Mouse (Mus musculus) CH12.LX (cell line): ENCODE results near the gene Speer4d. TPM values are rescaled to one million over a fixed set of nuclear protein-coding genes. Genes with fewer than 3 reads are reported as not detected.
"Not testable (repeated sequence)": the region's sequence is repeated elsewhere in the genome, so short reads cannot be mapped to it uniquely, and the experiment has no call there.

Experiments
- DNase-seq: peaks from one replicate; pipeline ENCODE4 v3.0.0-alpha.2; 2013; ENCODE audit errors: extremely low read depth
- H3K27ac ChIP-seq: 2 replicates; pipeline ENCODE4 v1.5.1; 2012; ENCODE audit warnings: low read depth, mild to moderate bottlenecking, control low read depth, moderate library complexity; ENCODE audit not compliant: insufficient read depth
- H3K27me3 ChIP-seq: replicated peaks from 2 replicates; pipeline ENCODE3; 2012; ENCODE audit warnings: inconsistent platforms
- H3K36me3 ChIP-seq, 2 experiments: replicated peaks in 1 of 2; 2 replicates each; pipeline versions ENCODE3 to v1.6.1; 2012; ENCODE audit warnings: inconsistent platforms in 1 of 2, low read length in 1 of 2, mild to moderate bottlenecking in 1 of 2, mixed read lengths in 1 of 2, moderate library complexity in 1 of 2; ENCODE audit not compliant: control insufficient read depth in 1 of 2, insufficient read depth in 1 of 2
- H3K4me1 ChIP-seq, 2 experiments: 2 replicates each; pipeline ENCODE4 v1.6.1; 2012; ENCODE audit warnings: inconsistent platforms in 1 of 2, moderate library complexity in 1 of 2; ENCODE audit not compliant: insufficient read depth in 2 of 2, control insufficient read depth in 1 of 2
- H3K4me2 ChIP-seq: 2 replicates; pipeline ENCODE4 v1.6.1; 2012; ENCODE audit warnings: low read depth, mild to moderate bottlenecking, control low read depth; ENCODE audit not compliant: poor library complexity, insufficient read depth, severe bottlenecking
- H3K4me3 ChIP-seq, 3 experiments: fragments of 150-350 bp in 1 of 3; sonication (generic) in 1 of 3; replicated peaks in 1 of 3; 2 replicates each; pipeline versions ENCODE3 to v1.5.1; 2011 to 2012; ENCODE audit warnings: low read depth in 2 of 3, low read length in 2 of 3, mild to moderate bottlenecking in 2 of 3, moderate library complexity in 2 of 3, control low read depth in 1 of 3, improper control_type of control experiment in 1 of 3, inconsistent platforms in 1 of 3, mixed read lengths in 1 of 3; ENCODE audit not compliant: poor library complexity in 1 of 3
- H3K79me2 ChIP-seq: replicated peaks from 2 replicates; pipeline ENCODE4 v1.6.1; 2012; ENCODE audit warnings: mild to moderate bottlenecking, moderate library complexity; ENCODE audit not compliant: control insufficient read depth, poor library complexity, insufficient read depth, severe bottlenecking; ENCODE audit errors: extremely low read depth
- H3K9ac ChIP-seq: 2 replicates; pipeline ENCODE4 v1.6.1; 2012; ENCODE audit warnings: low read depth, mild to moderate bottlenecking, control low read depth, moderate library complexity; ENCODE audit not compliant: insufficient read depth
- H3K9me3 ChIP-seq: replicated peaks from 2 replicates; pipeline ENCODE3; 2012; ENCODE audit warnings: low read length, inconsistent platforms, mixed read lengths
- CTCF ChIP-seq, 2 experiments: IDR thresholded peaks in 1 of 2; conservative IDR thresholded peaks in 1 of 2; 2 replicates each; pipeline ENCODE4 v1.5.1; 2011 to 2012; ENCODE audit warnings: low read depth in 2 of 2, low read length in 2 of 2, improper control_type of control experiment in 1 of 2, inconsistent platforms in 1 of 2, mild to moderate bottlenecking in 1 of 2, moderate library complexity in 1 of 2
- SMC3 ChIP-seq: IDR thresholded peaks from 2 replicates; pipeline ENCODE4 v1.6.1; 2011; ENCODE audit warnings: low read depth, low read length, improper control_type of control experiment
- dilution Hi-C: fragments of 300-500 bp; cut with MboI; formaldehyde crosslinking; loops from 2 replicates; pipeline ENCODE4 v1.14.3; 2020; ENCODE audit warnings: low sequenced_read_pairs; ENCODE audit not compliant: extremely low pct_unique_long_range_greater_than_20kb, extremely low pct_ligation_motif_present
- in situ Hi-C: fragments of 300-500 bp; cut with MboI; formaldehyde crosslinking; loops from 3 replicates; pipeline ENCODE4 v1.14.3; 2019; ENCODE audit warnings: low sequenced_read_pairs, low pct_ligation_motif_present, low pct_unique_long_range_greater_than_20kb, mixed read lengths
- polyA plus RNA-seq: library from polyadenylated mRNA; unstranded; fragments of >175 nt; gene quantifications from 2 replicates; pipeline ENCODE4 v1.2.1, GENCODE M21; 2012; ENCODE audit warnings: low read depth; ENCODE audit not compliant: insufficient read length
- total RNA-seq, 2 experiments: library from RNA; depleted of rRNA; stranded (reverse); fragments of 300-350 nt in 1 of 2; fragments of >200 nt in 1 of 2; gene quantifications; 2 replicates each; pipeline ENCODE4 v1.2.3; 2012 to 2014

Gene Speer4d
- total and polyA plus RNA-seq, 3 experiments, result not detected

DNA sequence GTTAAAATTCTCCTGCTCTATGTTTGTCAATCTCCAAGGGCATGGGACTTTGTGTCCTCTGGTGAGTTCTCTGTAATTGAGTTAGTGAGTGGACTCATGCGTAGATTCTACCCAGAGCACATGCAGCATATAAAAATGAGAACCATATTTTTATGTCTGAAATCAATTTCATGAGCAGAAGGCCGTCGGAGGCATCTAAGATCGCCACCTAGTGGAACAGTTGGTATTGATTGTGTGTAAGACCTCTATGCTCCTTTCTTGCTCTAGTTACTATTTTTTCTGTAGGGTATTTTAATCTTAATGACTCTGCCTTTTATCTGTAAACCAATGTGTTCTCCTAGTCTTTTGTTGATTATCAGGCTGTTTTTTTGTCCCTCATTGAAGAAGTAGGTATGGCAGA, 18.5 kb upstream of the Speer4d start:
- not testable (repeated sequence) for H3K9ac ChIP-seq, H3K27me3 ChIP-seq, H3K79me2 ChIP-seq, H3K9me3 ChIP-seq, H3K4me2 ChIP-seq
- TF ChIP-seq CTCF (conservative IDR thresholded peaks at IDR 0.05 in 1 of 2, IDR thresholded peaks at IDR 0.05 in 1 of 2; ENCODE audit: low read depth in 2 of 2, low read length in 2 of 2) (peak; percentile 47 to 50; a peak in 2 of 4 replicates), SMC3 (peak; percentile 4; the same call in 1 of the 2 replicates)
- TF ChIP-seq, all 38 proteins: peak for 2; not testable (repeated sequence) for 36
- in situ Hi-C loops, H3K36me3 ChIP-seq, H3K4me3 ChIP-seq, H3K4me1 ChIP-seq, dilution Hi-C loops, H3K27ac ChIP-seq, DNase-seq: not testable (repeated sequence)

DNA sequence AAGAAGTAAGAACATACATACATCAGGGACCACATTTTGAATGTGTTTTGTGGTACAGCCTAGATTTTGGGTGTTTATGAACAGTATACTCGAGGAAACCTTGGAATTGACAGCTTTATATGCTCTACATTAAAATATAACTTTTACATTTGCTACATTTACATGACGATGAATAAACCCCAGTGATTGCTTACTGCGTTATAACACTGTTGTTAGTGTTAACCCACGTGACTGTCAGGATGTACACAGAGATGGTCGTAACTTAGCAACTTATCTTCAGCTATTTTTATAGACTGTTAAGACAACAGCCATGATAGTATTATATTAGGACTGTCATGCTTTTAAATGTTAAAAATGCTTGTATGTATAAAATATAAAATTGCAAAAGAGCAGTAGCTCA, 17.4 kb upstream of the Speer4d start:
- dilution Hi-C loops, H3K4me2 ChIP-seq, H3K9me3 ChIP-seq, H3K27me3 ChIP-seq, H3K9ac ChIP-seq, in situ Hi-C loops, H3K79me2 ChIP-seq, DNase-seq, H3K36me3 ChIP-seq, H3K27ac ChIP-seq, H3K4me3 ChIP-seq, H3K4me1 ChIP-seq: not testable (repeated sequence)

DNA sequence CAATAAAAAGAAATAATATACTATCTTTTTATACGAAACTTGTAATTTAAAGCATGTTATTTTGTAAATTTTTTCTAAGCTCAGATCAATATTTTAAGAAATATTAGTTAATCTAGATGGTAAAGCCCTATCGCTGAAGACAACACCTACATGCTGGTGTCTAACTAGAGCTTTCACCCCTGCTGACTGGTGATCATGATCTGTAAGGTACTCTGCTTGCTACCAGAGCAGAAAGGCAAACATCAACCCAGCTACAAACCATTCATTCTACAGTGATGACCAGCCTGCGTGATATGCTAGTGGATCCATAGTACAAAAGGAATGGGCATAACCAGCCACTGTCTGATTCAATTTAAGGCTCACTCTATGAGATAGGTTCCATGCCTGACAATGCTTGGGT, 16.9 kb upstream of the Speer4d start:
- dilution Hi-C loops, in situ Hi-C loops, H3K4me1 ChIP-seq, H3K9me3 ChIP-seq, DNase-seq, H3K4me3 ChIP-seq, H3K27me3 ChIP-seq, H3K27ac ChIP-seq, H3K9ac ChIP-seq, H3K4me2 ChIP-seq, H3K36me3 ChIP-seq, H3K79me2 ChIP-seq: not testable (repeated sequence)

DNA sequence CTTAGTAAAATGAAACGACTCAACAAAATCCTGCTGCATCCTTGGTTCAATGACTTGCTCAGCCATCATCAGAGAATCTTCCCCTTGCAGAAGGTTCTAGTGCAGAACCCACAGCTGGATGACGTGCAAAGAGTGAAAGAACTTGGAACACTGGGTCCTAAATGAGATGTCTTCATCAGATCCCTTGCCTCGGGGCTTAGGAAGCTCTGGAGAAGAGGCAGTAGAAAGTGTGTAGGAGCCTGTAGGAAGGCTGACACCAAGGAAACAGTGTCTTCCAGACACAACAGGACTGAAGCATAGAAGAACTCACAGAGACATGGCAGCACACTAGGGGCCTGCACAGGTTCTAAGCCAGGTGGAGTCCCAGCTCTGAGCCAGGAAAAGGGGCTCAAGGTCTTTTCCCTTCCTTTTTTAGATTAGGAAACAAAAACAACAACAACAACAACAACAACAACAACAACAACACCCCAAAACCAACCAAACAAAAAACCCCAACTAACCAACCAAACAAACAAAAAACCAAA, 16.4 kb upstream of the Speer4d start:
- DNase-seq, H3K36me3 ChIP-seq, H3K4me2 ChIP-seq, H3K27ac ChIP-seq, H3K27me3 ChIP-seq, H3K4me1 ChIP-seq, H3K4me3 ChIP-seq, dilution Hi-C loops, H3K9ac ChIP-seq, H3K79me2 ChIP-seq, in situ Hi-C loops, H3K9me3 ChIP-seq: not testable (repeated sequence)

DNA sequence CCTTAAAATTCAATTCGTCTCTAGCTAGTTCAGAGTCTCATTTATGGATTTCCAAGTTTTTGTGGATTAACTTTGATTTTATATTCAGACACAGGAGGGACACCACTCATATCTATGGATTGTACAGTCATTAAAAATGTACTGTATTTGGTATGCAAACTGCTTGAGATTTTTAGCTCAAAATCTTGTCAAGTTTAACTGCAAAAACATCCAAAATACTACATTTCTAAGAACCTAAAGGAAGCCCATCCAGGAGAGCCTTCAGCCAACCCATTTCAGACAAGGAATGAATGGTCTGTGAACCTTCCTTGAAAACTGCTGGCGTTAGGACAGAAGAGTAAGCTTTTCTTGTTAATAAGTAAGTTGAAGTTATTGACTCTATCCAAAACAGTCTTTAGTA, 15.9 kb upstream of the Speer4d start:
- H3K79me2 ChIP-seq, DNase-seq, H3K4me2 ChIP-seq, in situ Hi-C loops, H3K27ac ChIP-seq, H3K4me1 ChIP-seq, H3K9ac ChIP-seq, H3K9me3 ChIP-seq, dilution Hi-C loops, H3K36me3 ChIP-seq, H3K4me3 ChIP-seq, H3K27me3 ChIP-seq: not testable (repeated sequence)

DNA sequence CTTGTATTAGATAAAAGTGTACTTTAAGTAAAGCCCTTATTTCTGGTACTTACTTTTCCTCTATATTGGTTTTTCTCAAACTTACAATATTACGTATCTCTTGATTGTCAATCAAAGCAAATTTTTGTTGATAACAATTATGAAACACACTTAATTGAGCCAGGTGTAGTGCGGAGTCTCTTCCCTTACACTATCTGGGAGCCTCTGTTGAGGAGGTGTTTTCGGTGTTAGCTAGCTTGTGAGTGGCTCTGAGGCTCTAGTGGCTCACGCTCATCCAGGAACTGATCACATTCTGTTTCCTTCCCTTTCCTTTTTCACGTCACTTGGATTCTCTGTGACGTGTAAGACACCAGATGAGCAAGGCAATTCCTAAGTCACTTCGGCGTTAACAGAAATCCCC, 15.3 kb upstream of the Speer4d start:
- H3K9ac ChIP-seq, H3K27me3 ChIP-seq, H3K79me2 ChIP-seq, dilution Hi-C loops, H3K4me3 ChIP-seq, H3K4me1 ChIP-seq, H3K27ac ChIP-seq, in situ Hi-C loops, H3K4me2 ChIP-seq, DNase-seq, H3K9me3 ChIP-seq, H3K36me3 ChIP-seq: not testable (repeated sequence)
